Mouse (Mus musculus): Measurements from ENCODE around the gene Rapgef4. TPM values are rescaled to one million over a fixed set of nuclear protein-coding genes. Genes with fewer than 3 reads are reported as not detected.

The Rapgef4 gene
- polyA plus RNA-seq, 1 experiment from 2014 or later: 4.4 TPM

- H3K4me1 ChIP-seq (ENCODE audit: control insufficient read depth, insufficient read depth, low read length): no peaks in the 10 kb centered on the region; the same call in 1 of the 2 replicates
- no peak overlapping the region for H3K4me3 ChIP-seq (ENCODE audit: low read depth, low read length)
- H3K9me3 ChIP-seq (ENCODE audit: control insufficient read depth, low read depth, low read length): no peaks in the 10 kb centered on the region
- no peak overlapping the region for H3K4me2 ChIP-seq (replicated peaks; ENCODE audit: low read depth, low read length)
- H3K27me3 ChIP-seq (ENCODE audit: control insufficient read depth, insufficient read depth, low read length): no peaks in the 10 kb centered on the region
- H3K27ac ChIP-seq (ENCODE audit: low read length): no peak overlapping the region
- no peaks in the 10 kb centered on the region for H3K36me3 ChIP-seq (ENCODE audit: control insufficient read depth, insufficient read depth, low read length)
- no peak for ATAC-seq (ENCODE audit: insufficient number of reproducible peaks, insufficient read depth, low FRiP score, low read depth)
- H3K9ac ChIP-seq (replicated peaks; ENCODE audit: low read depth, low read length): no peak overlapping the region
- WGBS: 21% methylated on average over 5 of the region's 5 CpGs
Observed at GRCm38 (mm10) chr2:72175971-72176370, 194.9 kb downstream of the Rapgef4 start.

GRCm38 (mm10) chr2:72177214-72178023, 196.4 kb downstream of the Rapgef4 start:
- ATAC-seq (ENCODE audit: insufficient number of reproducible peaks, insufficient read depth, low FRiP score, low read depth): no peak
- Histone ChIP-seq H3K4me1 (ENCODE audit: control insufficient read depth, insufficient read depth, low read length) (no peaks in the 10 kb centered on the region; the same call in 1 of the 2 replicates), H3K9me3 (ENCODE audit: control insufficient read depth, low read depth, low read length) (no peaks in the 10 kb centered on the region), H3K4me3 (ENCODE audit: low read depth, low read length) (no peak overlapping the region), H3K4me2 (replicated peaks; ENCODE audit: low read depth, low read length) (no peak overlapping the region), H3K27me3 (ENCODE audit: control insufficient read depth, insufficient read depth, low read length) (no peaks in the 10 kb centered on the region), H3K27ac (ENCODE audit: low read length) (no peak overlapping the region), H3K36me3 (ENCODE audit: control insufficient read depth, insufficient read depth, low read length) (no peaks in the 10 kb centered on the region), H3K9ac (replicated peaks; ENCODE audit: low read depth, low read length) (no peak overlapping the region)
- WGBS: 75% methylated on average over 6 of the region's 6 CpGs

- WGBS: 88% methylated on average over 4 of the region's 4 CpGs
- H3K27ac ChIP-seq (ENCODE audit: low read length): no peak overlapping the region
- no peak overlapping the region for H3K9ac ChIP-seq (replicated peaks; ENCODE audit: low read depth, low read length)
- no peaks in the 10 kb centered on the region for H3K9me3 ChIP-seq (ENCODE audit: control insufficient read depth, low read depth, low read length)
- no peaks in the 10 kb centered on the region for H3K27me3 ChIP-seq (ENCODE audit: control insufficient read depth, insufficient read depth, low read length)
- no peaks in the 10 kb centered on the region; the same call in 1 of the 2 replicates for H3K4me1 ChIP-seq (ENCODE audit: control insufficient read depth, insufficient read depth, low read length)
- ATAC-seq (ENCODE audit: insufficient number of reproducible peaks, insufficient read depth, low FRiP score, low read depth): no peak
- no peak overlapping the region for H3K4me2 ChIP-seq (replicated peaks; ENCODE audit: low read depth, low read length)
- H3K4me3 ChIP-seq (ENCODE audit: low read depth, low read length): no peak overlapping the region
- H3K36me3 ChIP-seq (ENCODE audit: control insufficient read depth, insufficient read depth, low read length): no peaks in the 10 kb centered on the region
Observed at GRCm38 (mm10) chr2:72178025-72178424, 197.0 kb downstream of the Rapgef4 start.

- WGBS: 85% methylated on average over 11 of the region's 11 CpGs
- Histone ChIP-seq H3K9ac (replicated peaks; ENCODE audit: low read depth, low read length) (no peak overlapping the region), H3K27ac (ENCODE audit: low read length) (no peak overlapping the region), H3K9me3 (ENCODE audit: control insufficient read depth, low read depth, low read length) (no peaks in the 10 kb centered on the region), H3K4me3 (ENCODE audit: low read depth, low read length) (no peak overlapping the region), H3K36me3 (ENCODE audit: control insufficient read depth, insufficient read depth, low read length) (no peaks in the 10 kb centered on the region), H3K4me2 (replicated peaks; ENCODE audit: low read depth, low read length) (no peak overlapping the region), H3K27me3 (ENCODE audit: control insufficient read depth, insufficient read depth, low read length) (no peaks in the 10 kb centered on the region), H3K4me1 (ENCODE audit: control insufficient read depth, insufficient read depth, low read length) (no peaks in the 10 kb centered on the region)
- no peak for ATAC-seq (ENCODE audit: insufficient number of reproducible peaks, insufficient read depth, low FRiP score, low read depth)
Observed at GRCm38 (mm10) chr2:72178515-72178914, 197.5 kb downstream of the Rapgef4 start.

GRCm38 (mm10) chr2:72179600-72180301, 198.7 kb downstream of the Rapgef4 start:
- Histone ChIP-seq H3K27ac (ENCODE audit: low read length) (no peak overlapping the region), H3K4me3 (ENCODE audit: low read depth, low read length) (no peak overlapping the region), H3K36me3 (ENCODE audit: control insufficient read depth, insufficient read depth, low read length) (no peaks in the 10 kb centered on the region), H3K9ac (replicated peaks; ENCODE audit: low read depth, low read length) (no peak overlapping the region), H3K9me3 (ENCODE audit: control insufficient read depth, low read depth, low read length) (no peaks in the 10 kb centered on the region), H3K27me3 (ENCODE audit: control insufficient read depth, insufficient read depth, low read length) (no peaks in the 10 kb centered on the region), H3K4me1 (ENCODE audit: control insufficient read depth, insufficient read depth, low read length) (no peaks in the 10 kb centered on the region), H3K4me2 (replicated peaks; ENCODE audit: low read depth, low read length) (no peak overlapping the region)
- WGBS: 75% methylated on average over 15 of the region's 15 CpGs
- no peak for ATAC-seq (ENCODE audit: insufficient number of reproducible peaks, insufficient read depth, low FRiP score, low read depth)

GRCm38 (mm10) chr2:72181443-72181842, 200.4 kb downstream of the Rapgef4 start:
- Histone ChIP-seq H3K27ac (ENCODE audit: low read length) (no peak overlapping the region), H3K36me3 (ENCODE audit: control insufficient read depth, insufficient read depth, low read length) (no peaks in the 10 kb centered on the region), H3K4me2 (replicated peaks; ENCODE audit: low read depth, low read length) (no peak overlapping the region), H3K4me1 (ENCODE audit: control insufficient read depth, insufficient read depth, low read length) (no peaks in the 10 kb centered on the region), H3K27me3 (ENCODE audit: control insufficient read depth, insufficient read depth, low read length) (no peaks in the 10 kb centered on the region), H3K9me3 (ENCODE audit: control insufficient read depth, low read depth, low read length) (no peaks in the 10 kb centered on the region), H3K4me3 (ENCODE audit: low read depth, low read length) (no peak overlapping the region), H3K9ac (replicated peaks; ENCODE audit: low read depth, low read length) (no peak overlapping the region)
- WGBS: 92% methylated on average over 2 of the region's 2 CpGs
- ATAC-seq (ENCODE audit: insufficient number of reproducible peaks, insufficient read depth, low FRiP score, low read depth): no peak

- Histone ChIP-seq H3K4me3 (ENCODE audit: low read depth, low read length) (no peak overlapping the region), H3K27ac (ENCODE audit: low read length) (no peak overlapping the region), H3K4me1 (ENCODE audit: control insufficient read depth, insufficient read depth, low read length) (no peaks in the 10 kb centered on the region), H3K36me3 (ENCODE audit: control insufficient read depth, insufficient read depth, low read length) (no peaks in the 10 kb centered on the region), H3K27me3 (ENCODE audit: control insufficient read depth, insufficient read depth, low read length) (no peaks in the 10 kb centered on the region), H3K4me2 (replicated peaks; ENCODE audit: low read depth, low read length) (no peak overlapping the region), H3K9ac (replicated peaks; ENCODE audit: low read depth, low read length) (no peak overlapping the region), H3K9me3 (ENCODE audit: control insufficient read depth, low read depth, low read length) (no peaks in the 10 kb centered on the region)
- no peak for ATAC-seq (ENCODE audit: insufficient number of reproducible peaks, insufficient read depth, low FRiP score, low read depth)
- WGBS: 67% methylated on average over 3 of the region's 3 CpGs
Observed at GRCm38 (mm10) chr2:72183751-72184150, 202.7 kb downstream of the Rapgef4 start.

GRCm38 (mm10) chr2:72196190-72196965, 215.3 kb downstream of the Rapgef4 start:
- Histone ChIP-seq H3K27me3 (ENCODE audit: control insufficient read depth, insufficient read depth, low read length) (no peaks in the 10 kb centered on the region), H3K36me3 (ENCODE audit: control insufficient read depth, insufficient read depth, low read length) (no peaks in the 10 kb centered on the region), H3K27ac (ENCODE audit: low read length) (no peak overlapping the region), H3K4me2 (replicated peaks; ENCODE audit: low read depth, low read length) (no peak overlapping the region), H3K9me3 (ENCODE audit: control insufficient read depth, low read depth, low read length) (peaks cover 4% of the 10 kb centered on the region; the same call in 1 of the 2 replicates), H3K4me1 (ENCODE audit: control insufficient read depth, insufficient read depth, low read length) (no peaks in the 10 kb centered on the region), H3K4me3 (ENCODE audit: low read depth, low read length) (no peak overlapping the region), H3K9ac (replicated peaks; ENCODE audit: low read depth, low read length) (no peak overlapping the region)
- no peak for ATAC-seq (ENCODE audit: insufficient number of reproducible peaks, insufficient read depth, low FRiP score, low read depth)
- 72% methylated on average over 6 of the region's 6 CpGs for WGBS
